Mouse (Mus musculus) Muller cell, postnatal 12 days (primary cell): ENCODE data around the gene Cacna1d.

Experiments used
- DNase-seq: peaks from one replicate; pipeline ENCODE4 v3.0.0-alpha.2; 2015; ENCODE audit errors: inconsistent ontology term

The Cacna1d gene

DNA sequence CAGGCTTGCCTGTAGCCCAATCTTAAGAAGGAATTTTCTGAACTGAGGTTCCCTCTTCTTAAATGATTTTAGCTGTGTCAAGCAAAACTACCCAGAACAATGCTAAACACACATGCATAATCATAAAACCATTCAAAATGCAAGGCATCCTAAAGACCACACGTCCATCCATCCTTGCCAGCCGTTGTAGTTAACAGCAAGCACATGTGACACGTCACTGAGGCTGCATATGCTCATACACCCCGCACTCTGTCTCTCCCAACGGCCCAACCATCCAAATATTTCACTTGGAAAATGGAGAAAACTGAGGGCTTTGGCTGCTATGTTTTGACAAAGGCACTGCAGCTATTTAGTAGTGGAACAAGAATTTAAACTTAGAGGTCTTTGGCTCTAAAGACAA, 220.9 kb downstream of the Cacna1d start:
- DNase-seq: no peak

DNA sequence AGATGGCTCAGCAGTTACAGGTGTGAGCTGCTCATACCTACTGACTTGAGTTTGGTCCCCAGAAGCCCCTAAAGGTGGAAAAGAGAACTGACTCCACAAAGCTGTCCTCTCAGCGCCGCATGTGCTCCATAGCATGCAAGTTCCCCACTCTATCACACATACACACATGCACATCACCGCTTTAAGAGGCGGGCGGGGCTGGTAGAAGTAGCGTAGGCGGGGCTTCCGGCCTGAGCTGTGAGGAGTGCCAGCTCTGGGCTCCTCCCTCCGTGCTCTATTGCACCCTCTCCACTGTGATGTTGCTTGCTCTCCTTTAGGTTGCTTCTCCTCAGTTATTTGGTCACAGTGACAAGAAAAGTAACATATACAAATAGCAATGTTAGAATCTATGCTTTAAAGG, 225.5 kb downstream of the Cacna1d start:
- no peak for DNase-seq

DNA sequence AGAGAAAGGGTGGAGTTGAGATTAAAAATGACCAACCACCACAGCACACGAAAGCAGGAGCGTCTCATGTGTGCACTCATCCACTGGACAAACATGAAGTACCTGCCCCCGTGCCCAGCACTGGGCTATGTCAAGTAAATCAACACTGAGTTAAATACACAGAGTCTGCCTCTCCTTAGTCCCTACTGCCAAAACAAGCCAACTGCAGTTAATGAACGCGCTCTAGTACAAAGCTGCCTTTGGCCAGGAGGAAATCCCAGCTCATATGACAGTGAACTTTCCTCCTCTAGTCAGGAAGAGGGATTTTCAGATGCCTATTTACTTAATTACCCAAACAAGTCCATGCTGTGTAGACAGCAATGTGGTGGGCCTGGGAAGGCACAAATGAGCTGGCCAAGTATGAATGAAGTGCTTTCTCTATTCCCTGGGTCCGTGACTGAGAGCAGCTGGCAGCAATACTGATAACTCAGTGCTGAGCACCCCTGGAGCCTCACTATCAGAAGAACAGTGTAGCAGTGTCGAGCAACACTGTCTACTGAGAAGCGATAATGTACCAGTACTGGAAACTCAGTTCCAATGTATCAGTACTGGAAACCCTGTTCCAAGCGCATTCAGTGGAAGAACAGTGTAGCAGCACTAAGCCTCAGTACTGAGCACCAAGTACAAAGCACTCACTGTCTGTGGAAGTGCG, 229.5 kb downstream of the Cacna1d start:
- DNase-seq: no peak

DNA sequence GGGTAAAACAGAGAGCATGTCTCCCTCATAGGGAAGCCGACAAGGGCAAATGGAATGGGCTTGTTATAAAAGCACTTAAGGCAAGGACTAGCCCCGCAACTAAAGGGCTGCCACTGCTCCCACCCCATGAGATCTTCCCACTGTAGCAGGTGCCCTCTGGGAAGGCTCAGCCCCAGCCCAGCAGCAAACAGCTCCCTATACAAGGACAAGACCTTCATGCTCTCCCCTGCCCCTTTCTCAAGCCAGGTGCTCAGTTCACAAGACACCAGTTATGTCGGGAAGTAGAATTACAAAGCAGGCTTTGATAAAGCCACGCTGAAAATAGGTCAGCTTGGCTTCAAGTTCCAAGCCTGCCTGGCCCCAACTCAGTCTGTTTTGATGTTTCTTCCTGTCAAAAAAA, 233.6 kb downstream of the Cacna1d start:
- DNase-seq: no peak

DNA sequence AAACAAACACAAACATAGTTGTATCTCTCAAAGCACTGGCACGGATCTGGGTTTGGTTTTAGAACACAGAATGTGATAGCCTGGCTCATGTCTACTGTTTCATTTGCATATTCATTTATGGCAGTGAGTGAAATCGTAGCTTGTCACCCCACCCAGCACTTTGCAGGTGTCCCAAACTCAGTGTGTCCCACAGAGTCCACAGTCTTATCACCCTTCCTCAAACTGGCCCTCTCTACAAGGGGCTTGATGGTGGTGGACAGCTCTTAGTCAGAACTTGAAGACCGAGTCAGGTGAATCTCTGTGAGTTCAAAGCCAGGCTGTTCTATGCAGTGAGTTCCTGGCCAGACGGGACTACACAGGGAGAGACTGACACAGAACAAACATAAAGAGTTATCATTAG, 234.8 kb downstream of the Cacna1d start:
- no peak for DNase-seq

DNA sequence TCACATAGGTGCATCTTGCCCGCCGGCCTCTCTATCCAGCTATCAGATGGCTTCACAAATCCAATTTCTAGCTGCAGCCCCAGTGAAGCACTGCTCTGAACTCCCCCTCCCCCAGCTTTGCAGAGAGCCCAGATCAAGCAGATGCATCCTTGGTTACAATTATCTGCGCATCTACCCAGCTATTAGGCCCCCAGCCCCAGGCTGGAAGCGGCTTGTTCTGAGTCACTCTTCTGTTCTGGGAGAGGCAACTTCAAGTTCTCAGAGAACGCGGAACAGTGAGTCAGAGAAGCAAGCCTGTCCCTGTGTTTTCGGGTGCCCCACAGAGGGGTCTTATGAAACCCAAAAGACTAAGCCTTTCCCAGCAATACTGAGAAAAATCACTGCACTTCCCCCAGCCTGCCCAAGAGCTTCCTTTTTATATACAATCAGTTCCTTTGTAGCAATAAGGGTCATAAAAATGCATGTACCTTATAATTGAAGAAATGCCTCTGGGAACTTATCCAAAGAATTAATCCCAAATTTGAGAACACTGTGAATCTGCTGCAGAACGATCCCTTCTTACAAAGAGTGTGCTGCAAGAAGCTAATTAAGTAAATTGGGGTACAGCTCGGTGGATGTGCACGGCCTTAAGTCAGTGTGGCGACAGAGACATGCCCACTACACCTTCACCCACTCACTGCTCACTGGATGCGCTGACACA, 235.4 kb downstream of the Cacna1d start:
- peak; percentile 81 for DNase-seq

DNA sequence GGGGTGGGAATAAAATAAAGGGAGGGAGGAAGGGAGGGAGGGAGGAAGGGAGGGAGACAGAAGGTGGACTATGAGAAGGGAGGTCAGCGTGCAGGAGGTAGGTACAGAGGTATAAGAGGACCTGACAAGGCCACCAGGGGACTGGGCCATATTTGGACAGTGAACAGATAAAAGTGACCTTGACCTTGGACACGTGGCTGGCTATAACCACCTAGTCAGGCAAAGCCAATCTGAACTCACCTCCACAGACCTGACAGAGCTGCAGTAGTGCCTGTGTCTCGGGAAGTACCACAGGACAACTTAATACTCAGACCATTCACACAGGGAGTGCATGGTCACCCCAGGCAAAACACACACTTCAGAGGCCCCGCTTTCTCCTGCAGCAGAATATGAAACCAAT, 236.5 kb downstream of the Cacna1d start:
- no peak for DNase-seq

DNA sequence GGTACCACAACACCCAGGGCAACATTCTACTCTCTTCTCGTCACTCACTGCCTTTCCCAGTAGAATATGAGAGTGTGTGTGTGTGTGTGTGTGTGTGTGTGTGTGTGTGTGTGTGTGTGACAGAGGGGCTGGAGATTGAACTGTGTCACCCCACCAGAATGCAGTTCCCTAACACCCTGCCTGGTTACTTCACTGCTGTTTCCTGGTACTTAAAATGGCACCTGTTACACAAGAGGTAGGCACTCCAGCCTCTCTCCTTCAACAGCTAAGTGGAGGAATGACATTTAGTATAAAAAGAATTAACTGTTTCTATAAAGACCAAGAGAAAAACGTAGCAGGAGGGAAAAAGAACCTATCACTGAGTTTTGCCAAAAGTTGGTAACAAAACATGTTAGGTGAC, 238.4 kb downstream of the Cacna1d start:
- DNase-seq: no peak

DNA sequence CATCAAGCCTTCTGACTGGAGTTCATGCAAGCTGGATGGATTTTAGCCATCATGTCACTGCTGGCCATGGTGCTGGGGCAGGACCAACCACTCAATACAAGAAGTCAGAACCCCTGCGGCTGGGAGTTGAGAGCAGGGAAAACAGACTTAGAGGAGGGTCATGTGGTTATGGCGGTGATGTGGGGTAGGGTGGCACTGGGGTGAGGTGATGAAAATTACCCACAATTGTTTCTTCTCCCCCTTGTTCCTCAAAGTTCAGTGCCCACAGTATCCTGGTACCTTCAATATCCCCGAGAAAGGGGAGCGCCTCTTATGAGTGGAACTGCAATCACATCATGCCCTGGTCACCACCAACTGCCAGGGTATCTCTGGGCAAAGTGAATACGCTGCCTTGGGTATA, 239.9 kb downstream of the Cacna1d start:
- no peak for DNase-seq

DNA sequence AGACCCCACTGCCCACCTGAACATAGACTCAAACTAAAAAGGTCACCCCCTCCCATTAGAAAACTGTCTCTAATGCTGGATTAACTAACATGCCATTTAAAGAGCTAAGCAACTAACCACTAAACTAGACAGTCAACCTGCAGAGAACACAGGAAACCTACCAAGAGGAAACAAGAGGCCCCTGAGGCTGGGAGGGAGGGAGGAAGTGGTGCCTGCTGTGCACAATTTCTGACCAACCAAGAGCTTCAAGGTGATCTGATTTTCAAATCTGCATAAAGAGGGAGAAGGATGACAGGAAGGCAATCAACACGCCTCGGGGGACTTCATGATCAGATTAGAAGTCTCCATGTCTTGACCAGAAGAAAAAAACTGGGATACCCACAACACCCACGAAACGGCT, 241.7 kb downstream of the Cacna1d start:
- no peak for DNase-seq

DNA sequence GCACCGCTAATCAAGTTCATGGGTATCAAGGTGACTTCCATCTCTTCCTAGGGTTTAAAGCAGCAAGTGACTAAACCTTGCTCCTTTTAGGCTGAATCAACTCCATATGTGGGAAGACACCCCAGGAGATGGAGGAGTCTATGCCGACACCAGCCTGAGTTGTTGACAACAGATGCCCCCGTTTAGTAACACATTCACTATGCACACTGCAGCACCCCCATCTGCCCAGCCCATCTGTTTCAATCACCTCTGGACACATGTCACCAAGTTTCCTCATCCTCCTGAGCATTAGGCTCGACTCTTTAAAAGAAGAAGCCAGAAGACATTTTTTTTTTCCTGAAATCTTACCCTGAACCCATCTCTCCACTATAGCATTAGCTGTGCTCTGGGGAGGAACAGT, 242.4 kb downstream of the Cacna1d start:
- no peak for DNase-seq

DNA sequence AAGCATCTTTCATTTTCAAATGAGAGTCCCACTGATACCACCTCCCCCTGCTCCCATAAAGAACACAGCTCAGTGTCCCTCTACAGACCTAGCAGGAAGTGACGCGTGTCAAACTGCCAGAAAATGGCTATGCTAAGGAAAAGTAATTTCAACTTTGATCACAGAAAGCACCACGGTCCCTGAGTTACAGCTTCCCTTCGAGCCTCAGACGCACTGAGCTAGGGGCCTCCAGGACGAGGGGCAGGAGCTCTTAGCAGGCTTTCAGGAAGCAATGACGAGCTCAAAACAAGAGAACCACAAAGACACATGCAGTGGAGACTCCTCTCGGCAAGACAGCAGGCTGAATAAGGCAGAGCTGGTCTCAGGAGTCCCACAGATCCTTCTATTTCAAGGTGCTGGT, 243.1 kb downstream of the Cacna1d start:
- no peak for DNase-seq

DNA sequence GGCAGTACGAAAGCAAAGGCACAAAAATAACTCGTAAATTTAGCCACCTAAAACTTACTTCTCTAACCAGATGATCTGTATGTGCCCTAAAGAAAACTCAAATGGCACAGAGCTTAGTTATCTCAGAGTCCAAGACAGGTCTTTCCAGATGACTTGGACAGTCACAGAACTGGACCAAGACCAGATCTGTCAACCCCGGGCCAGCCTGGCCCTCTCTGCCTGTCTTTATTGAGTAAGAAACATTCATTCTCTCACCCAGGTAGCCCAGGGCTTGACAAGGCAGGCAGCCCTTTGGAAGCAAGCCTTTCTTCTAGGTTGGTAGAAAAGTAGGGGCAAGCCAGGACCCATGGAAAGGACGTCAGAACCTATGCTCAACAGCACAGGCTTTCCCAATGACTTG, 243.6 kb downstream of the Cacna1d start:
- DNase-seq: no peak

DNA sequence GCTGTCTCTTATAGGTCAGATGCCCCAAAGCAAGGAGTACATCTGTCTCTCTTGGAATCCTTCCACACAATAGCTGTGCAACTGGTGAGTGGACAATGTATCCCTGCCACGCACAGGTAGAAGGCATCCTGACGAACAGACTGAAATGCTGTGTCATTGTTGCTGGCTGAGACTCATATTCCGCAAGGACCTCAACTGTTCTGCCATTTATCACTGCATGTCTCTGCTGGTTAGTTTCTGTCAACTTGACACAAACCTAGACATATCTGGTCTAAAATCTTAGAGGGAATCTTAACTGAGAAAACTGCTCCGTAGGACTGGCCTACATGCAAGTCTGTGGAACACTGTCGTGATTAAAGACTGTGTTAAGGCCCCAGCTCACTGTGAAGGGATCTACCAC, 246.5 kb downstream of the Cacna1d start:
- DNase-seq: no peak

DNA sequence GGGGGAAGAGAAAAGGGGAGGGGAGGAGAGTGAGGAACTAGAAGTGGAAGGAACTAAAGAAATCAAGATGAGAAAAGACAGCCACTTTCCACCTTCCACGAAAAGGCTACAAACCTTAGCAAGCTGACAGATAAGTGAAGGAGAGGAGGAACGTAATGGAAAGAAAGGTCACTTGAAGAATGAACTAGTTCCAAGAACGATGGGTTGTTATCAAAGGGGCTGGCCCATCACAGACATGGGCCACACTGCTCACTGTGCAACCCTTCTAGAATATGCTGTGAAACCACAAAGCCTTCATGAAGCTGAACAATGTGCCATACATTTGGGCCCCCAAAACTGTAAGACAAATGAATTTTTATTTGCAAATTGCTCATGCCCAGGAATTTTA, 248.4 kb downstream of the Cacna1d start:
- DNase-seq: no peak

DNA sequence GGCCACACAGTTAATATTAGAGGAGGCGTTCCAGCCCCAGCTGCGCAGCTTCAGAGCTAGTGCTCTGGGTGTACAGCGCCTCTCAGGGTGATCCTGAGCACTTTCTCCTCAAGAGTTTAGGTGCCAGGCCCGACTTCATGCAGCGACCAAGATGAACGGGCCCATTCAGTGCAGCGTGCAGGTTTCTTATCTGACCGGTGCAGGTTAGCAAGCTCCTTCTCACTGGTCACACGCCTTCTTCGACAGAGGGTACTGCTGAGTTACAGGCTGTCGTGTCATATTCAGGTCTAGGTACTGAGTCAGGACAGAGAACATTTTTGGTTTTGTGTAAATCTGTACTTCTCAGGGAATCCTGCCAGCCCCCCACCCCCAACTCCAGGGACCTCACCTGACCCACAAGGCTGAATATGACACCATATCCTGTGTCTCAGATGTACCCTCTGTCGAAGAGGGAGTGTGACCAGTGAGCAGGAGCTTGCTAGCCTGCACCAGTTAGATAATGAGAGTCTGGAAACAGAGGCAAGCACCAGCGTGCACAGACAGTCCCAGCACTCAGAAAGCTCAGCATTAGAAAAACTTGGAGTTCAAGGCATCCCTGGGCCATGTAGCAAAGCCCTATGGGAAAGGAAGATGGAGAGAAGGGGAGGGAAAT, 249.0 kb downstream of the Cacna1d start:
- DNase-seq: no peak

DNA sequence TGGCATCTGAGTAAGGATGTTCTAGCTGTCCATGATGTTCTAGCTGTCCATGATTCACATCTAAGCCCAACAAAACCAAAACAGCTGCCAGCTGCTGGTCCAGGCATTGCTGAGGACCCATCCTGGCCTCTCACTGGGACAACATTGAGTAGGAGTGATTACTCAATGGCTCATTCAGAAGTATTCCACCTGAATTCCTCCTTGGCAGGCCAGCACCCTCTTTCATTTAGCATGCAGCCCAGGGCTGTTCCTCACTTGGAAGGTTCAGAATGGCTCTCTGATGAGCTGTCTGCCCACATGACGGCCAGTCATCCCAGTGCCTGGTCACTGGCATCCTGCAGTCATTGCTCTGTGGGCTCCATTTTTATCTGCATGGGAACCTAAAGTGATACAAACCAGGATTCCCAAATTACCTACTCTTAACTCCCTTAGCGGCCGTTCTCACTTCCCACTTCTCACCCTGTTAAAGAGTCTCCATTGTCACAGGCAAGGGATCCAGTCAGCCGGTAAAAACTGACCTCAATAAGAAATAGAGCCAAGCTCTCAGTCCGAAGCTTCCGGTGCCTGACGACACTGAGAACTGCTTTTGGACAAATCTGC, 250.2 kb downstream of the Cacna1d start:
- peak; percentile 86 for DNase-seq

DNA sequence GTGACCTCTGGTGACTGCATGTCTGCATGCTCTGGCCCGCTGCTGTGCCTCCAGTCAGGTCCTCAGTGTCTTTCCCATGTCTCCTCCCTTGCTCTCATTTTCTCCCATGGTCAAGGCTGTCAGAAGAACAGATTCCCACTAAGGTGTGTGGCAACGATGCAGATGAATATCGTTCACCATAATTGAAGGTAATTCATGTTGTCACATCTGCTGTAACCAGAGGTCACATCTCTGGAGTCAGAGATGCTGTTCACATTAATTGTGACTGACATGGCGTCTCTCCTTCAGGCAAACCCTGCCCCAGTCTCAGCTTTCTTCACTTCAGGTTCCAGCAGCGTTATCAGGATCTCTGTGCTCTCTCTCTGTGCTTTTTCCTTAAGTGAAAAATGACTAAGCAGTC, 252.4 kb downstream of the Cacna1d start:
- no peak for DNase-seq

DNA sequence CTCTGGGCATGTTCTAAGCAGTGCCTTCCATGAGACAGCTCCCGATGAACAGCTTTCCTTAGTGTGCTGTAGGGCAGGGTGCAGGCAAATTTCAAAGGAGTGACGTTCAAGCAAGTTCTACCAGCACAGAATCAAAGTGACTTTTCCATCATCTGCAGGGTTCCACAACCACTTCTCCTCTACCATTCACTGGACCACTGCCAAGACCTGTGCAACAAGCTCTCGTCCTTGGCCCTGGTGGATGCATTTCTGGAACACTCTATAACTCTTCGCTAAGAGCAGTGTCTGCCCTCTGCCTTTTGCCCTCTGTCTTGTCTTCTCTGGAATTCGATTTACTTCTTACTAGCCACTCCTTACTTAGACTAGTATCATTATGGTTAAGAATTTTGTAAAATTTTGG, 266.1 kb downstream of the Cacna1d start:
- DNase-seq: no peak

DNA sequence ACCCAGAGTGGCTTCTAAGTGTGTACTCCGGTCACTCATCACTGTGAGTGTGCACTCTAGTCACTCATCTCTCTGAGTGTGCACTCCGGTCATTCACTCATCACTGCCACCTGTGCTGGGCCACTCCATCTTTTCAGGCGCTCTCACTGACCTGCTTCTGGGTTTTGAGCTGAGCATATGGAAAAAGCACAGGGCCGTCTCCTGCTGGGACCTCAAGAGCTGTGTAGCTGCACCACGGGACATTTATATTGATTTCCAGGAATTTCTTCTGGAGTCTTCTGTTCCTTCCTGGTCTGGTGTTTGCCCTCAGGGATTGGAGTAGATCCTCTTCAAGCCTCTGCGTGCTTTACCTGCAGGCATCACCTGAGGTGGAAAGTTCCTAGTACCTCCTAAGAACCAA, 269.2 kb downstream of the Cacna1d start:
- DNase-seq: no peak

DNA sequence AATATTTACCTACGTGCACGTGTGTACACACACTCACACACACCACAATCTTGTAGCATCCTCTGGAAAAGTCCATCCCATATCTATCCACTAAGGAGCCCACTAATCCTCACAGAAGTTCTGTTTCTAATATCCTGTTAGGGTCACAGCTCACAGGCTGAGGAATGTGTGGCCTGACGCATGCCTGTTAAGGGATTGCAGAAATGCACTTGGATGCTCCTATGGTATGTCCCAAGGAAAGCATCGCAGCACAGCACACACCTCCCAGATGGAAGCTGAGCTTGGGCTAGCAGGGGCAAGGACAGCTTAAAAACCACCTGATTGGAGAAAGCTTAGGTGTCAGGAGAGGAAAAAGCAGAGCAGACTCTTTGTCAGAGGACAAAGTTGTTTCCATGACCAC, 271.4 kb downstream of the Cacna1d start:
- DNase-seq: peak; percentile 53

DNA sequence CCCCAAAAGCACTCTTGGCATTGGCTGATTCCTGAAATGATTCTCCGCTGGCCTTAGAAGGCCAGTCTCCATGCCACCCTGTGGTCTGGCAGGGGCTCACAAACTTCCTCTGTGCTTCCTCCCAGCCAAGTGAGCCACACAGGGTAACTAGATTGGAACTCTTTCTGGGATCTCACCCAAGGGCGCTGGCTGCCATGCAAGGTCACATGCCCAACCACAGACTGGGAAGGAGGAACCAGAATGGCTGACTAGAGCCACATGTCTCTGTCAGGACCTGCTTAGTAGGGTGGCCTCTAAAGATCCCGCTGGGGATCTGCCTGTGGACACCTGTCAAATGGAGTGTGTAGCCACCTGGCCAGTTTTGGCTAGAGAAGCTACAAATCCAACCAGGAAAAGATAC, 273.1 kb downstream of the Cacna1d start:
- peak; percentile 93 for DNase-seq

DNA sequence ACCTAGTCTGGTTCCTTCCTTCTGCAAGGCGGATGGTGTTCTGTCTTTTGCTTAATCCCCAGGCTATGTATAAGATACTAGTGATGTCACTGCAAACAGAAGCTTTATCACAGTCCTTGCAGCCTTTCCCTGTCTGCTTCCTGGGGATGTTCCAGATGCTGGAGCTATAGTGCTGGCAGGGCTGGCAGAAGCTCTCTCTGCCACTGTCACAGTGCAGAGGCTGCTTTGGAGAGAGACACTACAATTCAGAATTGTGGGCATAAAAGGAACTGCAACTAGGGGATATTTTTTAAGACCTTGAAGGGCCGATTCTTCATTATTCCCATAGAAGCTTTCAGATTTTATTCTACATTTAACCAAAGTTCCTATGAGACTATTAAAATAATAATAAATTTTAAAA, 274.1 kb downstream of the Cacna1d start:
- no peak for DNase-seq
